Mouse (Mus musculus): ENCODE measurements around the gene Tbl3. TPM values are rescaled to one million over a fixed set of nuclear protein-coding genes. Genes with fewer than 3 reads are reported as not detected.
"Not testable (repeated sequence)": the region's sequence is repeated elsewhere in the genome, so short reads cannot be mapped to it uniquely, and the experiment has no call there.

Tbl3 gene
- total RNA-seq, 2 experiments from 2014 or later, result 27.7 to 29.8 TPM

DNA sequence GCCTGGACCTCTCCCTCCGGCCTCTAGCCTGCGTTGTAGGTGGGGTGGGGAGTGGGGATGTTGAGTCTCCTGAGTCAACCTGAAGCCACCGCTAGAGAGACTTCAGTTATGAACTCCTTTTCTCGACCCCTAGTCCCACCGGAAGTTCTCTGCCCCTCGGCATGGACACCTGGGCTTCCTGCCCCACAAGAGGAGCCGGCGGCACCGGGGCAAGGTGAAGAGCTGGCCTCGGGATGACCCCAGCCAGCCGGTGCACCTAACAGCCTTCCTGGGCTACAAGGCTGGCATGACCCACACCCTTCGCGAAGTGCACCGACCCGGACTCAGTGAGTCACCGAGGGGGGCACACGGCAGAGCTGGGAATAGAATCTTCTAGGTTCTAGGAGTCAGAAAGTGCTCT is 20.7 kb upstream of the Tbl3 start:
- DNase-seq (ENCODE audit: extremely low spot score in 1 of 2, low spot score in 1 of 2), result no peak

DNA sequence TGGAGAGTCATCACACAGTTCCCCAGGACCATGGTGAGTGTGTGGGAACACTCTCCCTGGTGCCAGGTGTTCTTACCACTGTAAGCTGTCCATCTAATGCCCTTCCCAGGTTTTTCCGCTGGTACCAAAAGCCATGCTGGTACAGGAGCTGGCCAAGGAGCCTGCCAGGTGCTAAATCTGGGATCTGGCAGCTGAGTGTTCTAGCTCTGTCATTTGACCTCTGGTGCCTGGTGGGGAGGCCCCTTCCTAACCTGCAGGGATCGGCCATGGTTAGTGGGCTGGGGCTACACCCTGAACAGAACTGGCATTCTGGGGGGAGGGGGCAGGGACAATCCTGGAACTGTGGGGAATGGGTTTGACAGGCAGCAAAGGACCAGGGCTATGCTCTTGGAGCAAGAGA is 20.2 kb upstream of the Tbl3 start, which contains the start of gene Rpl3l:
TSS of gene Rpl3l (plus strand) at position 203 of the 400 bp plus-strand sequence.
- DNase-seq (ENCODE audit: extremely low spot score in 1 of 2, low spot score in 1 of 2), result no peak

- DNase-seq (ENCODE audit: extremely low spot score in 1 of 2, low spot score in 1 of 2), result no peak
Measured at GRCm38 (mm10) chr17:24725637-24726390, 18.4 kb upstream of the Tbl3 start.

DNA sequence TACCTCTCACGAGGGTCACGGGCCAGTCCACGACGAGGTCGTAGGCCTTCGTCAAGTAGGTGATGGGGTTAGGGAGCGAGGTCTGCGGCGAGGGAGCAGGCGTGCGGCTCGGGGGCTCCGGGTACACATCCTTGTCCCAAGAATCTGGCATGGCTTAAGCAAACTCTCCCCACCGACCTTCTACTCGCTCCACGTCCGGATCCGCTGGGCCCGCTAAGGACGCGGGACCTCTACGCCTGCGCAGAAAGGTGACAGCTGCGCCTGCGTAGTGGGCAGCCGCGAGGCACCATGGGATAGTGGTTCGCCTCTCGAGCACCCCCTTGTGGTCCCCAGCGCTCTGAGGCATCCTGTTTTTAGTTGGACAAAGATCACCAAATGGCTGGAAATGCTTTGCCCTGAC is 16.7 kb upstream of the Tbl3 start, which contains the start of gene Ndufb10:
TSS of gene Ndufb10 (minus strand) at position 295 of the 400 bp plus-strand sequence.
- peak; percentile 96 to 99 for DNase-seq (ENCODE audit: extremely low spot score in 1 of 2, low spot score in 1 of 2)

- DNase-seq (ENCODE audit: extremely low spot score in 1 of 2, low spot score in 1 of 2), result no peak
Measured at GRCm38 (mm10) chr17:24723881-24724180, 16.4 kb upstream of the Tbl3 start.

DNA sequence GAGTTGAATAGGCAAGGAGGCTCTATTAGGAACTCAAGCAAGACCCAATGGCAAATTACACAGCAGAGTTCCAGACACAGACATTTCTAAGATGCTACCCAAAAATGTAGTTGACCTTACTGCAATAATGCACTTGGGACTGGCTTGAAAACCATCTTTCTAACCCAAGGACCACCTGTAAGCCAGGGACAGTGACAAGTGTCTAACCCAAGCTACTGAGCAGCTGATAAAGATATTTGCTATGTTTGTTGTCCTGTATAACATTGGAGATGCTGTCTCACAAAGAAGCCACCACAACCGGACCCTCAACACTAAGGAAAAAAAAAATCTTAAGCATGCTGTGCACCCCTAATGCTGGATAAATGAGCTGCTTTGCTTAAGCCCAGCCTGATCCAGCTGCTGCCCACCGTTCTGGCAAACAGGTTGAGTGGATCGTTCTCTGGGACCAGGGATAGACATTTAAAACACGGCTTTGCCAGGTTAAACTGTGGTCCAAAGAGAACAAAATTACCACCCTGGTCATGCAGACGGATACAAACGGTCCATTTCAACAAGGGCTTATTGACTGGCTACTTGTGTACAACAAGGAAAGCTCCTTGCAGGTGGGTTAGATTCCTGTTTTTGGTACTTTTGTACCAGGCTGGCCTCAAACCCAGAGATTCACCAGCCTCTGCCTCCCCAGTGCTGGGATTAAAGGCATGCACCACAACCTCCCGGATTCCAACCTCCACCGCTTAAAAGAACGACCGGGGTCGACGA is 15.8 kb upstream of the Tbl3 start:
- no peak for DNase-seq (ENCODE audit: extremely low spot score in 1 of 2, low spot score in 1 of 2)

DNA sequence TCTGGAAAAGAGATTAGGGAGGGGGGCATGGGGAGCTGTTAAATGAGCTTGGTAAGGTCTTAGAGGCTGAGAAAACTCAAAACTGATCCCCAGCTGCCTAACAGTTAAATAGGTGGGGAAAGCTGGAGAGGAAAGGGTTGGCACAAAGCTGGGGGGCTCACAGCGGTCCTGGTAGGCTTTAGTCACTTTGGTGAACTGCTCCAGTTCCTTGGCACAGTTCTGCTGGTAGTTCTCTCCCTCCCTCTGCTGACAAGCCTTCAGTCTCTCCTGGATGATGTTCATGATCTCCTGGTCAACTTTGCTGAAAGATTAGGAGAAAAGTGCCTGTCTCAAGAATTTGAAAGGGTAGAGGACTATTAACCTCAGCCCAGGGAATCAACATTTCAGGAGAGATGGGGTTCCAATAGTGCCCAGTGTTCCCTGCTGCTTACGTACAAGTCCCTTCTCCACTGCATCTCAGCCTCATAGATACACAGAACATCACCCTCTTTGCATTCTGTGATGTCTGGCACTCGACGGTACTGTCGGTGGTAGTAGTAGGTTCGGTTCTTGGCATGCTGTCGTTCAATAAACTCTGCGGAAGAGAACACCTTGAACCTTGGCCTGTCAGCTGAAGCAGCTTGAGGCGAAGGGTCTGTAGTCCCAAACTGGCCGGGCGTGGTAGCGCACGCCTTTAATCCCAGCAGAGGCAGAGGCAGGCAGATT is 14.9 kb upstream of the Tbl3 start:
- DNase-seq (ENCODE audit: extremely low spot score in 1 of 2, low spot score in 1 of 2), result no peak

DNA sequence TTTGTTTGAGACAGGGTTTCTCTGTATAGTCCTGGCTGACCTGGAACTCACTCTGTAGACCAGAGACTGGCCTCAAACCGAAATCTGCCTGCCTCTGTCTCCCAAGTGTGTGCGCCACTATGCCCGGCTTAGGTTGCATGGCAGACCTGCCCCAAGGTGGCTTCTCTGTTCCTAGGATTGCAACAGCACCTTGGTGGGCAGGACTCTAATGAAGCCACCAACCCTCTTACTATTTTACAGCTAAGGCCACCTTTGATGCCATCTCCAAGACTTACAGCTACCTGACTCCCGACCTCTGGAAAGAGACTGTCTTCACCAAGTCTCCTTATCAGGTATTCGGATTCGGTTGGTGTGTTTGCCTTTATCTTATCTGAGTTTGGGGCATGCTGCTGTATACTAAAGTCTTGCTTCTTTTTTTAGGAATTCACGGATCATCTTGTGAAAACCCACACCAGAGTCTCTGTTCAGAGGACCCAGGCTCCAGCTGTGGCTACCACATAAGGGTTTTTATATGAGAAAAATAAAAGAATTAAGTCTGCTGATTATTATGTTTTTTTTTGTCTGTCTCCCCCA is 14.0 kb upstream of the Tbl3 start:
- not testable (repeated sequence) for DNase-seq (ENCODE audit: extremely low spot score in 1 of 2, low spot score in 1 of 2)

GRCm38 (mm10) chr17:24720616-24721015 is 13.2 kb upstream of the Tbl3 start:
- not testable (repeated sequence) for DNase-seq (ENCODE audit: extremely low spot score in 1 of 2, low spot score in 1 of 2)

DNA sequence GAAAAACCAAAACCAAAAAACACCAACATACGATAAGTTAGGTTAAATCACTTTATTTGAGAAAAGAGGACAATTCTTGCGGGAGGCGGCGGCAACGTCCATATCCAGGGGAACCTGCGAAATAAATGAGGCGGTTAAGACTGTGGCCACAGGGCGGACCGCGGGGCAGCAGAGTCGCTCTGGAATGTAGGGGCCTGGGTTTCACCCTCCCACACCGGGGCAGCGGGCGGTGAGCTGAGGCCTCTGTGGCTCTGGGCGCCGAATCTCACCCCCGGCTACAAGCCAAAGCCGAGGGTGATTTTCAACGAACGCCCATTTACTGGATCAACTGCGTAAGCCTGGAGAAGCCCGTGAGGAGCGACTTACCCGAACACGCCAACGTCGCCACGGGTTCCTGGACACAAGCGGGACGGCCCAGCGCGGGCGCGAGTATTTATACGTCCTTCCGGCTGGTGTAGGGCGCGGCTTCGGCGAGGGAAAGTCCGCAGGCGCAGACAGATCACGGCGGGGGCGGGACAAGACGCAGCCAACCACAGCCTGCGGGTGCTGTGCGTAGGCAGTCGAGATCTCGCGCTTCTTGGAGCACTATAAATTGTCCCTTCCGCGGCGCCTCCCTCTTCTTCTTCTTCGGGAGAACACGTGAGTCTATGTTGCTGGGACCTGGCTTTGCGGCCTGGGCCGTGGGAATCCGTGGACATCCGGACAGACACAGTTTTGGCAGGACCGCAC is 12.2 kb upstream of the Tbl3 start:
- DNase-seq (ENCODE audit: extremely low spot score in 1 of 2, low spot score in 1 of 2), result peak; percentile 91 to 92

- not testable (repeated sequence) for DNase-seq (ENCODE audit: extremely low spot score in 1 of 2, low spot score in 1 of 2)
Measured at GRCm38 (mm10) chr17:24718938-24719337, 11.5 kb upstream of the Tbl3 start.

GRCm38 (mm10) chr17:24717943-24718342 is 10.5 kb upstream of the Tbl3 start, which contains the start of the genes Rnf151 and Rps2:
TSS of gene Rnf151 (minus strand) at chr17:24718063.
TSS of gene Rps2 (plus strand) at chr17:24718116.
- DNase-seq (ENCODE audit: extremely low spot score in 1 of 2, low spot score in 1 of 2), result no peak

DNA sequence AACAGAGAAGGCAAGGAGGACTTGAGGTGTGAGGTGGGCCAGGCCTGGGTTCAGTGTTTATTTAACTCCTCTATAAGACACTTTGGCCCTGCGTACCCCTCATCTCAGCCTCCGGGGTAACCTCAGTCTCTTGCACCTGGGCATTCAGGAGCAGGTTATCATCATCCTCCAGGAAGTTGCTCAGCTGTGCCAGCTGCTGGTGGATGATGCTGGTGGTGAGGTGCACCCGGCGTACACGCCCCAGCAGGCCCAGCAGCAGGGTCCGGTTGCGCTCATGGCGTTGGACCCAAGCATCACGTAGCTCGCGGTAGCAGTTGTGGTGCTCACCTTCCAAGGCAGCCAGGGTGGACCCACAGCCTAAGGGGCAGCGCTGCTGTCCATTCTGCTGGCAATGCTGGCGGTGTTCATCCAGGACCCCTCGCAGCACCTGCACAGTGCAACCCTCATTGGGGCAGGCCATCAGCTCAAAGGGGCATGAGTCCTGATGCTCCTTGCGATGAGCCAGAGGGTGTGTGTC is 8.8 kb upstream of the Tbl3 start:
- no peak for DNase-seq (ENCODE audit: extremely low spot score in 1 of 2, low spot score in 1 of 2)

DNA sequence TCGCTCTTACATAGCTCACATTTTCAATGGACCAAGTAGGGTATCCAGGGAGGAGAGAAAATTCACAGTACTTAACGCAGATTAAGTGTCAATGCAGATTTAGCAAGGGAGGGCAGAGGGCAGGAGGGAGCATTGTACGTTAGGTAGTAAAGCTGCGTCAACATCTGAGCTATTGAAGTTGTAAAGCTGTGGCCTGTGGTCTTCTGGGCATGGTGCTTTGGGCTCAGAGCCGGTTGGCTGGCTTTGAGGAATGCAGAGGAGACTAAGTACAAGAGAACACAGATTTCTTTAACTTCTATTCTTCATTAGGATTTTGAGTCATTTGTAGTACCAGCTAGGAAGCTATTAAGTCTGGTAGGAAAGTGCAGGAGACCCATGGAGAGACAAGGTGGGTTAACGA is 8.1 kb upstream of the Tbl3 start:
- DNase-seq (ENCODE audit: extremely low spot score in 1 of 2, low spot score in 1 of 2), result no peak

GRCm38 (mm10) chr17:24708646-24709045 is 1.2 kb upstream of the Tbl3 start:
- DNase-seq (ENCODE audit: extremely low spot score in 1 of 2, low spot score in 1 of 2), result no peak

DNA sequence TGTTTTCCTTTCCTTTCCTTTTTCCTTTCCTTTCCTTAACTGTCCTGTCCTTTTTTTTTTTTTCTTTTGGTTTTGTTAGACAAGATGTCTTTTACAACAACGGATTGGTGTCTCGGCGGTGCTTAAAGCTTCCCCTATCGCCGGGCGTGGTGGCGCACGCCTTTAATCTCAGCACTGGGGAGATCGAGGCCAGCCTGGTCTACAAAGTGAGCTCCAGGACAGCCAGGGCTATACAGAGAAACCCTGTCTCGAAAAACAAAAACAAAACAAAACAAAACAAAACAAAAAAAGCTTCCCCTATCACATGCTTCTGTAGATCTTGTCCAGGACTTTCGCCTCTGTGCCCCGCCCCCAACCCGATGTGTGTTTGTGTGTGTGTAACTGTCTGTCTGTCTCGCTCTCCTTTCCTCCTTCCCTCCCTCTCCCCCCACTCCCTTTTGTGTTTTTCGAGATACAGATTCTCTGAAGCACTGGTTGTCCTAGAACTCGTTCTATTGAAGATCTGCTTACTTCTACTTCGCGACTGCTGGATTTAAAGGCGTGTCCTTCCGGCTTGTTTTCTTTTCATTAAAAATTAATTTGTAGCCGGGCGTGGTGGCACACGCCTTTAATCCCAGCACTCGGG is 453 bp upstream of the Tbl3 start:
- no peak for DNase-seq (ENCODE audit: extremely low spot score in 1 of 2, low spot score in 1 of 2)

GRCm38 (mm10) chr17:24705821-24706220 is 1.6 kb downstream of the Tbl3 start:
- DNase-seq (ENCODE audit: extremely low spot score in 1 of 2, low spot score in 1 of 2), result no peak

DNA sequence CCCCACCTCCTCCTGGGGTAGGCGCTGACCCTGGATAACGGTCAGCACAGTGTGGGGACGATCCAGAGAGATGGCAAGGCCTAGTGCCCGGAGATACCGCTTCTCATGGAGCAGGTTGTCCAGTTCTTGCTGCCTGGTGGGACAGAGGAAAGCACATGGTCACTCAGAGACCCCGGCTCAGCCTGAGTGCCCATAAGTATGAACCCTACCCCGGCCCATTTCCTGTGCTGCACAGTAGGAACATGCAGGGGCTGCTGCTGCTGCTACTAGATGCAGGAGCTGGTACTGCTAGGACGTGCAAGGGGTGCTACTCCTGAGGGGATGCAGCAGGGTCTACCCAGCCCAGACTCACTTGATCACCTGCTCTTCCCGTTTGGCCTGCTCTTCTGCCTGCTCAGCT is 6.2 kb downstream of the Tbl3 start:
- no peak for DNase-seq (ENCODE audit: extremely low spot score in 1 of 2, low spot score in 1 of 2)

DNA sequence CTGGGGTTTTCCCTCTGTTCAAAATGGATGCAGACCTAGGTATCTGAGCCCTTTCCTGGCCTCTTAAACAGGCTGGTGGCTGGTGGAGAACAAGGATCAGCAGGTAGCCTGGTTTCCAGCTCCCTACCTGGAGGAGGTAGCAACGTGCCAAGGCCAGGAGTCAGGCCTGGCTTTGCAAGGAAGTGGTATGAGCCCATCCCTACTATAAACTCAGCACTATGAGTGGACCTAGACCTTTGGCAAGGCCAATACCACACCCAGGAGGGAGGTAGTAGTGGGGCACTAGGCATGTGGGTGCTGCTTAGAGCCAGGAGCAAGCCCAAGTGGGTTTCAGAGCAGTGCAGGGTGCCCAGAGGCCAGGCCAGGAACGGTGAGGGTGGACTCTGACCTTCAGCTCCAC is 8.0 kb downstream of the Tbl3 start:
- DNase-seq (ENCODE audit: extremely low spot score in 1 of 2, low spot score in 1 of 2), result no peak

Measured in layer of hippocampus, postnatal 25 days (tissue).